ENCODE assay signal across 13 mouse cellular contexts in the genomic region with DNA sequence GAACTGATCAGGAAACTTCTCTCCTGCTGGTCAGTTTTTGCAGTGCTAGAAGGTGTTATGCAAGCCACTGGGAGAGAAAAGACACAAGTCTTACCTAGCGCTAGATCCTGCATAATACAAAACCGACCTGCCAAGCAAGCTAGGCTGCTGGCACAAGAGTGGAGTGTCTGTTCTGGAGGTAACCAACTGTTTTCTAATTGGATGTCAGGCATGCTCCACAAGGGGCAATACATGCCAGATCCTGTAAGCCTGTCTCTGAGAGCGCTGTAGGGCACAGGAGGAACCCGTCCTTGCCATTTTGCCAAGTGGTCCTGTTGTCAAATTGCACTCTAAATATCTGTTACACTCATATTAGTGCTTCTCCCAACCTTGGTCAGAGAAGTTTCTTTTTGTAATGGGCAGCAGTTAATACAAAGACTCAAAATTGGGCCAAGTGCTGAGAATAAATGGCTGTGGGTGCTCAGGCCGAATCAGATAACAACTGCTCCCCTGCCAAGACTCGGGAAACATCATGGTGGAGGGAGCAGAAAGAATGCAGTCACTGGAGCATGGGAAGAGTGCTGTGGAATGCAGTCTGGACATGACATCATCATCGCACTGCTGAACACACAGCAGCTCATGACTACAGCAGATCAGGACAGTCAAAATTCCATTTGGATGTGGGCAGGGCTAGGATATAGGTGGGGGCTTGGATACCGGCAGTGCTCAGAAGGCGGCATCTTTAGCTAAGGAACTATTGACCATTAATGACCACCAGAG. TPM values are rescaled to one million over a fixed set of nuclear protein-coding genes. Genes with fewer than 3 reads are reported as not detected.
DNase-seq lines count a peak whose midpoint lies in the region; ATAC-seq and TF ChIP-seq lines count a peak whose summit lies in the region.
"Had no signal": no experiment of that assay in that cellular context is flagged by ENCODE, and none has a peak within 500 bp of the region (broad histone marks: within the 10 kb centered on the region; RNA-seq: fewer than 3 reads in every experiment).

No protein-coding gene starts in this region.

- no peak for TF ChIP-seq CTCF in heart, postnatal 0 days (IDR thresholded peaks at IDR 0.05; ENCODE audit: low read depth)

- H3K27me3 ChIP-seq in heart, postnatal 0 days (ENCODE audit: control insufficient read depth, insufficient read depth, low read length), result peaks cover under 1% of the 10 kb centered on the region; the same call in 1 of the 2 replicates
- peaks cover 3% of the 10 kb centered on the region; the same call in 1 of the 2 replicates for H3K27me3 ChIP-seq in heart, embryonic 11.5 days (ENCODE audit: control insufficient read depth, insufficient read depth, low read length)

- TF ChIP-seq EP300 in heart, postnatal 0 days (IDR thresholded peaks at IDR 0.05; ENCODE audit: low read depth), result no peak

- no peak for DNase-seq in heart, postnatal 0 days (ENCODE audit: low spot score)
- DNase-seq in heart, adult 18-20 months, result no peak
- DNase-seq in Muller cell, postnatal 12 days (ENCODE audit: inconsistent ontology term), result peak; percentile 93
- peak; percentile 90 for DNase-seq in cerebellum, adult 11-12 months
- DNase-seq in forelimb bud, embryonic 11.5 days (ENCODE audit: low read depth, low spot score), result peak; percentile 26
- DNase-seq in urinary bladder, postnatal 4 days (ENCODE audit: low spot score in 2 of 2), result no peak
- DNase-seq in layer of hippocampus, postnatal 10 days (ENCODE audit: low spot score in 2 of 2), result no peak

- H3K9ac ChIP-seq in heart, postnatal 0 days (replicated peaks; ENCODE audit: low read depth, low read length), result no peak overlapping the region
- H3K9ac ChIP-seq in heart, embryonic 11.5 days (ENCODE audit: low read depth, low read length), result no peak overlapping the region
- H3K9ac ChIP-seq: embryonic facial prominence, embryonic 13.5 days; liver, embryonic 14.5 days had no signal

- 51% methylated on average over 9 of the region's 9 CpGs for WGBS in heart, postnatal 0 days
- 63% methylated on average over 9 of the region's 9 CpGs for WGBS in heart, embryonic 11.5 days (ENCODE audit: insufficient replicate concordance)

- H3K4me1 ChIP-seq in heart, postnatal 0 days (ENCODE audit: control insufficient read depth, insufficient read depth), result no peaks in the 10 kb centered on the region
- no peaks in the 10 kb centered on the region for H3K4me1 ChIP-seq in heart, embryonic 11.5 days (ENCODE audit: control insufficient read depth, insufficient read depth, low read length)
- H3K4me1 ChIP-seq: embryonic facial prominence, embryonic 13.5 days; megakaryocyte, embryonic 14.5 days had no signal

- H3K36me3 ChIP-seq in heart, postnatal 0 days (replicated peaks; ENCODE audit: control insufficient read depth, insufficient read depth, low read length), result no peaks in the 10 kb centered on the region
- no peaks in the 10 kb centered on the region for H3K36me3 ChIP-seq in heart, embryonic 11.5 days (ENCODE audit: control insufficient read depth, insufficient read depth, low read length)
- H3K36me3 ChIP-seq: embryonic facial prominence, embryonic 13.5 days had no signal

- H3K27ac ChIP-seq in heart, postnatal 0 days (ENCODE audit: low read depth), result no peak overlapping the region
- no peak overlapping the region for H3K27ac ChIP-seq in heart, embryonic 11.5 days (ENCODE audit: low read depth, low read length)
- H3K27ac ChIP-seq: embryonic facial prominence, embryonic 13.5 days; liver, embryonic 14.5 days had no signal

- no peak overlapping the region for H3K4me3 ChIP-seq in heart, postnatal 0 days (ENCODE audit: low read depth, low read length)
- H3K4me3 ChIP-seq in heart, embryonic 11.5 days (ENCODE audit: low read depth, low read length), result no peak overlapping the region
- H3K4me3 ChIP-seq: embryonic facial prominence, embryonic 13.5 days; megakaryocyte, embryonic 14.5 days had no signal

- no peaks in the 10 kb centered on the region for H3K9me3 ChIP-seq in heart, postnatal 0 days (replicated peaks; ENCODE audit: control insufficient read depth, low read length)
- no peaks in the 10 kb centered on the region for H3K9me3 ChIP-seq in heart, embryonic 11.5 days (replicated peaks; ENCODE audit: control insufficient read depth, low read length)
- H3K9me3 ChIP-seq: embryonic facial prominence, embryonic 13.5 days; megakaryocyte, embryonic 14.5 days had no signal

- ATAC-seq in heart, postnatal 0 days (ENCODE audit: insufficient read depth, low read depth), result 0 out of 2 replicates have a peak, but pooled peaks have one; percentile 44
- ATAC-seq in heart, embryonic 11.5 days (replicated peaks; ENCODE audit: insufficient number of reproducible peaks, low FRiP score, low TSS enrichment), result no peak
- ATAC-seq: CD4-positive, CD25-positive, alpha-beta regulatory T cell, adult 4 months had no signal

- H3K4me2 ChIP-seq in heart, postnatal 0 days (ENCODE audit: low read depth, low read length), result no peak overlapping the region
- no peak overlapping the region for H3K4me2 ChIP-seq in heart, embryonic 11.5 days
- H3K4me2 ChIP-seq: embryonic facial prominence, embryonic 13.5 days had no signal

RNA-seq across cellular contexts. Expression of a gene that starts 7.3 kb away (rescaled TPM):
- total RNA-seq in heart, postnatal 0 days (2014; rRNA removed; ENCODE audit: low replicate concordance), result 0.53 TPM in 1 of 2 replicates, not detected in the other
- 0.27 and 0.30 TPM in 2 replicates for polyA plus RNA-seq in heart, postnatal 0 days (2015; fragmentation: Nextera tagmentation; extraction: Ambion mirVana)
- under 1 TPM in 1 of 2 experiments, not detected in 1; 0.21 TPM for total RNA-seq in heart, adult 18-20 months (2021)
- 100 to 1,000 TPM; 199 to 215 TPM for total RNA-seq in layer of hippocampus, postnatal 10 days (2021)
- not detected in 2 replicates for polyA plus RNA-seq in heart, embryonic 11.5 days (2014; fragmentation: Nextera tagmentation; extraction: Ambion mirVana)
- total RNA-seq: gastrocnemius, postnatal 4 days had no signal
- polyA plus RNA-seq: CD4-positive, CD25-positive, alpha-beta regulatory T cell, adult 4 months had no signal

Comparison
In these comparisons a context has a peak if more than half of its experiments do, and no peak if none do; other contexts are left out.
1. DNase-seq: peak in Muller cell, postnatal 12 days (single experiment), cerebellum, adult 11-12 months (single experiment) and forelimb bud, embryonic 11.5 days (single experiment); none in heart, postnatal 0 days (single experiment), heart, adult 18-20 months (0 of 2), urinary bladder, postnatal 4 days (0 of 2) and layer of hippocampus, postnatal 10 days (0 of 2).
2. RNA of a gene that starts 7.3 kb away (total RNA-seq): 199 to 215 TPM in layer of hippocampus, postnatal 10 days; 0.53 TPM in heart, postnatal 0 days and 0.21 TPM in heart, adult 18-20 months; every median in the first group is over 100 times any median in the second.